Mouse (Mus musculus): ENCODE data around the gene Sgpp2. TPM values are rescaled to one million over a fixed set of nuclear protein-coding genes. Genes with fewer than 3 reads are reported as not detected.
A peak's percentile ranks its signal among the peaks of the same experiment; 100 is the strongest.

Gene Sgpp2
- total RNA-seq, 2 experiments from 2014 or later, result 1.9 to 2.3 TPM

DNA sequence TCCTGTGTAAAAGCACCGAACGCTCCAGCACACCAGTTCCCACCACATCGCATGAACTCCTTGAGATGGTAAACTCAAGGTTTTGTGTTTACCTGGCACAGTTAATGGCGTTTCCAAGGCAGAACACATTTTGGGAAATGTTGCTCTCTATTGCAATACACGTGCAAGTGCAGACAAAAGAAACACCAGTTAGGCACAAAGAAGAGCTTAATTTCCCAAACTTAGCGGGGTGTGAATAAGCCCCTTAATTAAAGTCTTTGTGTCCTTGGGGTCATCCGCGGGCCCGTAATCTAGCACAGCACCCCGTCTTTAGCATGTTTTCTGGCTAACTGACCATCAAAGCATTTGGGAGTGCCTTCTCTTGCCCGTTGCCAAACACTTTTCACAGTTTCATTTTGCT is 118.7 kb downstream of the Sgpp2 start:
- DNase-seq (ENCODE audit: extremely low spot score in 1 of 2, low spot score in 2 of 2), result no peak
- intact Hi-C loops (cut with DNase I), result no loop called here

DNA sequence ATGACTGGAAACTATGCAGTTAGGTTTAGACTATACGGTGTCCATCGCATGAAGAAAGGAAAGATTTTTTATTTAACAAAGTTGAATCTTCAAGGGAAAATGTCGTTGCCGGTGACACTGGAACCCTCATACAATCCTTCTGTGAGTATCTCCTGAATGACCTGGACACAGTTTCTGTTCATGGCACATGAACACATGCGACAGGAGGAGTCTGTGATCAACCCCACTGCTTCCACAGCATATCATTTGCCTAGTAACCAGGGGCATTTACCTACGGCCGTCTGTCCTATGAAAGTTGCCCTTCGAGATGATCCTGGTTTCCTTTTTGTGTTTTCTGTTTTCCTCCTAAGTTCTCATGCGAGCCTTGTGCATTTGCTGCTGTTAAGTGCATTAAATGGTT is 123.3 kb downstream of the Sgpp2 start:
- DNase-seq (ENCODE audit: extremely low spot score in 1 of 2, low spot score in 2 of 2), result no peak
- intact Hi-C loops (cut with DNase I), result no loop called here

DNA sequence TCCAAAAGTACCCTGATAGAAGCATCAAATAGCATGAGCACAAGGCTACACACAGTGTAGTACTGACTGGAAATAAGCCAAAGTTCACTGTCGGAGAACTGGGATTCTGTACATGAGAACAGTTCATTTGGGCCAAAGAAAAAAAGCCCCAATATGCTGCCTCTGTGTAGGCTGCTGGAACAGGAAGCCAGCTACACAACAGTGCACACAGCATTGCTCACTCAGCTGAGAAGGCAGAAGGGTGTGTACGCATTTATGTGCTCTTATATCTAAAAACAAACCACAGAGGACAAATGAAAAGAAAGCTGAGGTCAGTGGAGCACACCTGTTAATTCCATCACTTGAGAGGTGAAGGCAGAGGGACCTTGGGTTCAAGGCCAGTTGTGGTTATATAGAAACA is 125.8 kb downstream of the Sgpp2 start:
- intact Hi-C loops (cut with DNase I), result no loop called here
- no peak for DNase-seq (ENCODE audit: extremely low spot score in 1 of 2, low spot score in 2 of 2)

DNA sequence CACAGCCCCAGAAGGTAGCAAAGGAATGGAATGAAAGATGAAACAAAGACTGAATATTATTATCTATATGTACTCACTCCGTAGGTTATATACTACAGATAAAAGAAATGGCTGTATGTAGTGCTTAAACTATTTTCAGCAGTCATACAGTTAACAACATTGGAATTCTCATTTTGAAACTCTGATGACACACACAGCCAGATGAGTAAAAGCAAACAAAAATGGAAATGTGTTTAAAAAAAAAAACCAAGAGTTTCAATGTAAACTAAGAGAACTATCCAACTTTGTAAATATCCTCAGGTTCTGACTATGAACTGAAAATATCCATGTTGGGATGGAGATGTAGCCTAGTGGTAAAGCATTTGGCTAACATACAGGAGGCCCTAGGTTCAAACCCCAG is 126.3 kb downstream of the Sgpp2 start:
- DNase-seq (ENCODE audit: extremely low spot score in 1 of 2, low spot score in 2 of 2), result no peak
- intact Hi-C loops (cut with DNase I), result no loop called here

DNA sequence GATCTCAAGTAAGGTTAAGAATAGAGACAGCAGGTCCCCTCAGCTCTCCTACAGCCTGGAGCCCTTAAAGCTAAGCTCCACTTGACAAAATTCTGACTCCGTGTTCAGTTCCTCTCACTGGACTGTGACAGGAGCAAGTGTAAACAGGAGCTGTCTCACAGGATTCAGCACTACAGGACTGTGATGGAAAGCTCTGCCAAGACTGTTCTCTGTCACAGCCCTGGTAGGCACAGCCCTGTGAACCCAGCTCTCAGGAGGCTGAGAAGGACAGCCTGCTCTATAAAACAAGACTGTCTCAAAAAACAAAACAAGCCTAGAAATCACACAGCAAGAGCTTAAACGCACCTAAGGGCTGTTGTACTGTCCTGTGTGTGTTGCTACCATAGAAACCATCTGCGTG is 127.0 kb downstream of the Sgpp2 start:
- DNase-seq (ENCODE audit: extremely low spot score in 1 of 2, low spot score in 2 of 2), result no peak
- intact Hi-C loops (cut with DNase I), result no loop called here

DNA sequence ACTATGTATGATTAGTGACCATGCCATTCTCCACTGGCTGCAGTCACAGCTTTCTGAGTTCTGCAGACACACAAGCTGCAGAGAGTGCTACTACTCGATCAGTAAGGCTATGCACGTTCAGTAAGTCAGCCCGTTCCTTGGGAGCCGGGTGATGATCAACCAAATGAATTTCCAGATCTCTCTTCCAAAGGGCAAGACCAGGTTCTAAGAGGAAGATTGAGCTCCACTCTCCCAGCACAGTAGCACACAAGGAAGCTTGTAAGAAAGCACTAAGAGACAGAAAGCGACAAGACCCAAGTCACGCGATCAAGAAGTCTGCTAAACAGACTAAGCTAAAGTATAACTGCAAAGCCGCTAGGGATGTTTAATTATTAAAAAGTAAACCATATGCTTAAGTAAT is 130.6 kb downstream of the Sgpp2 start:
- intact Hi-C loops (cut with DNase I), result no loop called here

DNA sequence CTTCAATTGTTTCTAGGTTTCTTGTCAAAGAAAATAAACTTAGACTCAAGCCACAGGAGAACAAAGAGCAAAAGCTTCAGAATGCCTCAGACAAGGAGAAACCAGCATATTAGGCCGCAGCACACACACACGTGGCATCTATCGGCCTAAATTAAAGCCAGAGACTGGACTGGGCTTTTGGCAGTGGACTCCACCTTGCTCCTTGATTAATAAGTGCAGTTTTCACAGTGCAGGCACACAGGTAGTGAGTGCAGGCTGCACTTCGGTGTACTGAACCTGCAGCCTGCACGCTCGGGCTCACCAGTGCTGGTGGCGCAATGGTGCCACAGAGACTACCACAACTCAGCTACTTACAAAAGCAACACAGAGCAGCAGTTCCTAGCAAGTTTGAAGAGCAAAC is 132.9 kb downstream of the Sgpp2 start:
- intact Hi-C loops (cut with DNase I), result no loop called here
- DNase-seq (ENCODE audit: extremely low spot score in 1 of 2, low spot score in 2 of 2), result no peak

More for the DNA sequence above, 130.6 kb downstream of the Sgpp2 start:
- no peak for DNase-seq (ENCODE audit: extremely low spot score in 1 of 2, low spot score in 2 of 2)

DNA sequence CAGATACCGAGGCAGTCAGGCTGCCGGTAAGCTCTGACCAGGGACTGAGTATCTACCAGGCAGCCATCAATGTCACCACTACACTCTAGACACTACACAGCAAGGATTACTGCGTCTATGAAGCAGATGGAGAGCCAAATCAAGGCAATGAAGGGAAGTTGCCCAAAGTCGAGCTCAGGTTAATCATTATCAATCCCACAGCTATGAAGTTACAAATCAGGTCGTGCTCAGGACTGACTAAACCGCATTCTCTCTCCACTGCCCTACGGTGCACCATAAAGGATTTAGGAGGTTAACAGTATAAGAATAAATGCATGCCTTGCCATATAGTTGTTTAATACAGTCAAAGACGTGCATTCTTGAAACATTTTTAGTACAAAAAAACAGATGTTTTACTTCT is 136.1 kb downstream of the Sgpp2 start:
- DNase-seq (ENCODE audit: extremely low spot score in 1 of 2, low spot score in 2 of 2), result no peak
- intact Hi-C loops (cut with DNase I), result no loop called here

DNA sequence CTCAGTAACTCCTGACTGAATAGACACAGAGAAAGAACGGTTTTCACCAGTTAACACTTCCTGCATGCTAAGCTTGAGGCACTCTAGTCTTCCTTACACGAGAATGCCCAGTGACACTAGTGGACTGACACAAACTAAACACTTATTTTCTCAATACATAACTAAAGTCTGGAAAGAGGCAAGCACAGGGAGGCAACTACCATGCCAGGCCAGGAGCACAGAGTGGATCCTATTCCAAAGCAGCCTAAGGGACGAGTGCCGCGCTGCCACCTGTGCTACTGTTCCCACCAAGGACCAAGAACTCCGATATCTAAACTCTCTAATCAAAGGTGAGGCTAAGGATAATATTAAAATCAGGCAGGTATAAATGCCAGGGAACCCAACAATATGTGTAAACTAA is 136.6 kb downstream of the Sgpp2 start:
- intact Hi-C loops (cut with DNase I), result no loop called here
- DNase-seq (ENCODE audit: extremely low spot score in 1 of 2, low spot score in 2 of 2), result no peak

DNA sequence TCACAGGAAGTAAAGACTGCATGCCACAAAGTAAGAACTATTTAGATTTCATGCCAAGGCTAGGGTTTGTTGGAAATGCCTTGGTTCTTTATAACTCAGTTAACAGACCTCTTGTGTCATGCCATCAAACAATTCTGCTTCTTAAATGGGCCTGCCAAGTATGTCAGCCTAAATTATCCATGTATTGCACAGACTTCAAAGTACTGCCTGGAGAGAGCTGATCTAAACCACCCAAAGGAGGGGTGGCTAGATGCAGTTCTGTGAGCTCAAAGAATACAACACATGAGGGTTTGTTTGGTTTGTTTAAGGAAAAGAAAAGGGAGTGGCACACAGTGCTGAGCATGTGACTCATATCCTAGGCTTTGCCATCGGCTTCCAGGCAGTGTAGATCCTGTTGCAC is 137.9 kb downstream of the Sgpp2 start:
- intact Hi-C loops (cut with DNase I), result no loop called here
- DNase-seq (ENCODE audit: extremely low spot score in 1 of 2, low spot score in 2 of 2), result no peak

DNA sequence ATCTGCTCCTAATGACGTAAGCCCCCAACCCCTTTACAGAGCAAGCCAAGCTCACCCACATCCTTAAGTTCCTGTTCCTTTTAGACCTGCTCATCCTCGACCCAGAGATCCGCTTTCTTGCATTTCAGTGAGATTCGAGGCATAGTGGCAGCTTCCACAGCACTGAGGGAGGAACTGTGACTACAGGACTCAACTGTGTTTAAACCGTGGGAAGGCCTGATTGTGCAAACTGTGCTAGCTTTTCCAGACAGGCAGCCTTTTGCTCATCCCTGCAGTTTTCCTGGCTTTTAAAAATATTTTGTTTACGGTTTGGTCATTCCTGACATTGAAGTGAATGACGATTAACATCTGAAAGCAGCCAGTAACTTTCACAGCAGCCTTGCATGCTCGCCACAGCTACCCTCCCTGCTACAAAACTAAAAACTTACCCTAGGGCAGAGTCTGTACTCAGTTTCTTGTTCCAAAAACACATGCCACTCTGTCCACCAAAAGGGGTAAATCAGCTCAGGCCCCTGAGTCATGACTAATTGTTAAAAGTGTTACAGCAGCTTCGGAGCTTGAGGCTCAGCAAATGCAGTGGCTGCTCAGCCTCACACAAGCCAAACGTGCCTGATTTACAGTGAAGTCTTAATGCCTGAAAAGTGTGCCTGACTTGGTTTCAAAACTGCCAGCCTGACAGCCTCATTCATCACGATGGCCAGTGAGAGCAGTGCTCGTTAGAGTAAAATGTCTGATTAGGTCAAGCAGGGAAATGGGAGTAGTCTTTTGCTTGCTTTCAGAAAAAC is 141.1 kb downstream of the Sgpp2 start:
- intact Hi-C loops (cut with DNase I), result loop anchor here (10.0 kb wide), 2 partner anchors 236 to 506 kb away; no protein-coding TSS in a partner anchor
- no peak for DNase-seq (ENCODE audit: extremely low spot score in 1 of 2, low spot score in 2 of 2)

DNA sequence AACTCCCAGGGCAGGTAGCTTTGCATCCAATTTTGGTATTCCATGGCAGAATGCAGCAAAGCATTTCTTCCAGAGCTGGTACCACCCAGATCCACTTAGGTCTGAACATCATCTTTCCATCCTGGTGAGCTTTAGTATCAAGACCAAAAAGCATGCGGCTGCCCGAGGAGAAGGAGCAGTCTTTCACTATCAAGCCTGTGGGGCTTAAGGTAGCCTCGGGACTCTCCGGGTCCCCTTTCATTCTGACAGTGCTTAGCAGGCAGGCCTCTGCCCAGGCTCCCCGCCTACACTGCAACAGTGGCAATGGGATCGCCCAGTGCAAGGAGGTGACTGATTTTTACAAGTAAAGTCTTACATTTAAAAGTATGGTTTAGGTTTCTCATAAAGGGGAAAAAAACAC is 142.4 kb downstream of the Sgpp2 start:
- no peak for DNase-seq (ENCODE audit: extremely low spot score in 1 of 2, low spot score in 2 of 2)
- intact Hi-C loops (cut with DNase I), result loop anchor here (10.0 kb wide), 2 partner anchors 238 to 508 kb away; no protein-coding TSS in a partner anchor

DNA sequence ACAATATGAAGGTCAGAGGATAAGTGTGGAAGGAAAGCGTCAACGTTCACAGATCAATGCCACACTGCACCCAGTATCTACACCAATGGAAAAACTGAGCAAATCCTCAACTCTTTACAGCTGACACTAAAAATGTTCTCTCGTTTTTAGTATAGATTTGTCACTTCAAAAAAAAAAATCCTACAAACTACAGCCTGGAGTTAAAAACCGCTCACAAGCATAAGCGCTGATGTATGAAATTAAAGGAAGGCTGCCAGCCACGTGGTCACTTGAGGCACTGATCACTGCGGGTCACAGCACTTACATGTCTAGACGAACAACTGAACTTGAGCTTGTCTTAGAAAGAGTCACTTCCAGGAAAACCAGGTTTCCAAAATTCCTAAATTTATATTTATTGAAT is 143.7 kb downstream of the Sgpp2 start:
- intact Hi-C loops (cut with DNase I), result loop anchor here (2.0 to 10.0 kb wide), 3 partner anchors 239 to 509 kb away; no protein-coding TSS in a partner anchor

DNA sequence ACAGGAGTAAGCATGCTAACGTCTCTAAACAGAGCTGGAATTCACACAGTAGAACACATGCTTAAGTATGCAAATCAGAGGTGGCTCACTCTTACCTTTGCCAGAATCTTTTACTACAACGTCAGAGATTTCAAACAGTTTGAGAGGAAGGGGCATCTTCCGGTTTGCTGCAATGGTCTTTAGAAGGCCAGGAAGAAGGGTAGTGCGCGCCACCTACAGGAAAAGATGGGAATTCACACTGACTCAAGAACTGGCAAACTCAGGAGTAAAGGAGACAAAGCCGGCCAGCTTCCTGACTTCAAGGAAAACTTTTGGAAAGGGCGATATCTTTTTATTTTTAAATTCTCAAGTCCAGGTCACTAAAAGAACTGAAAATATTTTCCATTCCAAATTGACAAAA is 144.5 kb downstream of the Sgpp2 start:
- intact Hi-C loops (cut with DNase I), result loop anchor here (2.0 to 10.0 kb wide), 3 partner anchors 240 to 510 kb away; no protein-coding TSS in a partner anchor

More for the DNA sequence above, 143.7 kb downstream of the Sgpp2 start:
- no peak for DNase-seq (ENCODE audit: extremely low spot score in 1 of 2, low spot score in 2 of 2)

More for the DNA sequence above, 144.5 kb downstream of the Sgpp2 start:
- DNase-seq (ENCODE audit: extremely low spot score in 1 of 2, low spot score in 2 of 2), result peak; percentile 38 to 40

Other genes starting within 250 kb of the Sgpp2 start
- gene Pax3, start 113.2 kb upstream of the Sgpp2 start, total RNA-seq (2021), result not detected
- gene Farsb, start 178.6 kb downstream of the Sgpp2 start, total RNA-seq (2021), result 10 to 100 TPM; 74.2 to 74.8 TPM
- gene Mogat1, start 200.6 kb downstream of the Sgpp2 start, total RNA-seq (2021), result not detected
- gene BC035947, start 201.8 kb downstream of the Sgpp2 start, total RNA-seq (2021), result under 1 TPM; 0.11 to 0.28 TPM

All from left cerebral cortex, postnatal 10 days (tissue).